Mouse (Mus musculus) stomach, postnatal 0 days (tissue): ENCODE results near the gene Nhlrc2. TPM values are rescaled to one million over a fixed set of nuclear protein-coding genes. Genes with fewer than 3 reads are reported as not detected.

ENCODE experiments used
- ATAC-seq: fragments of 200-750 bp; cut with Nextera tagmentation; 2 replicates; pipeline ENCODE4 v1.8.0; 2017; ENCODE audit not compliant: low FRiP score, low TSS enrichment
- DNase-seq: peaks from one replicate; pipeline ENCODE4 v3.0.0-alpha.2; 2016; ENCODE audit warnings: low spot score
- H3K27ac ChIP-seq: fragments of 300-500 bp; sonication (generic); replicated peaks from 2 replicates; pipeline ENCODE4 v1.5.1; 2014; ENCODE audit warnings: mild to moderate bottlenecking, control low read depth
- H3K27me3 ChIP-seq: fragments of 300-500 bp; sonication (generic); 2 replicates; pipeline ENCODE4 v1.6.1; 2014; ENCODE audit warnings: low read length; ENCODE audit not compliant: control insufficient read depth, insufficient read depth
- H3K36me3 ChIP-seq: fragments of 300-500 bp; sonication (generic); 2 replicates; pipeline ENCODE4 v1.6.1; 2014; ENCODE audit warnings: low read length, mixed read lengths; ENCODE audit not compliant: control insufficient read depth, insufficient read depth
- H3K4me1 ChIP-seq: fragments of 300-500 bp; sonication (generic); replicated peaks from 2 replicates; pipeline ENCODE4 v1.6.1; 2014; ENCODE audit warnings: antibody characterized with exemption; ENCODE audit not compliant: control insufficient read depth, insufficient read depth
- H3K4me2 ChIP-seq: fragments of 300-500 bp; sonication (generic); replicated peaks from 2 replicates; pipeline ENCODE4 v1.6.1; 2014; ENCODE audit warnings: low read depth, mild to moderate bottlenecking, control low read depth, moderate library complexity
- H3K4me3 ChIP-seq: fragments of 300-500 bp; sonication (generic); 2 replicates; pipeline ENCODE4 v1.5.1; 2014; ENCODE audit warnings: low read depth, low read length, control low read depth
- H3K9ac ChIP-seq: fragments of 300-500 bp; sonication (generic); 2 replicates; pipeline ENCODE4 v1.6.1; 2014; ENCODE audit warnings: mild to moderate bottlenecking, low read length, control low read depth, mixed read lengths
- H3K9me3 ChIP-seq: fragments of 300-500 bp; sonication (generic); 2 replicates; pipeline ENCODE4 v1.6.1; 2016; ENCODE audit warnings: low read length; ENCODE audit not compliant: control insufficient read depth
- CTCF ChIP-seq: IDR thresholded peaks from 2 replicates; pipeline ENCODE4 v1.5.1; 2016; ENCODE audit warnings: antibody characterized with exemption, low read depth, mild to moderate bottlenecking, moderate library complexity
- EP300 ChIP-seq: optimal IDR thresholded peaks from 2 replicates; pipeline ENCODE3; 2016; ENCODE audit warnings: antibody characterized with exemption
- WGBS: fragments of 180-500 bp; shearing (Covaris S2); extraction: QIAGEN DNeasy Blood & Tissue Kit; methylation state at CpG from one replicate; pipeline ENCODE4 v1.1.7; 2014; 5-methylcytosine and 5-hydroxymethylcytosine counted together
- polyA plus RNA-seq: library from polyadenylated mRNA; unstranded; fragments of >200 nt; fragmentation: Nextera tagmentation; extraction: Ambion mirVana; gene quantifications from 2 replicates; pipeline ENCODE4 v1.2.1, GENCODE M21; 2015

Gene Nhlrc2
- polyA plus RNA-seq, 1 experiment from 2014 or later = 8.2 TPM

GRCm38 (mm10) chr19:56571234-56571633, 23.2 kb downstream of the Nhlrc2 start:
- TF ChIP-seq CTCF = no peak
- ATAC-seq = no peak
- no peak overlapping the region for H3K4me2 ChIP-seq
- 68% methylated on average over 2 of the region's 2 CpGs for WGBS
- no peak overlapping the region for H3K4me3 ChIP-seq
- no peaks in the 10 kb centered on the region for H3K4me1 ChIP-seq
- no peak for DNase-seq
- no peak overlapping the region for H3K9ac ChIP-seq
- no peaks in the 10 kb centered on the region for H3K27me3 ChIP-seq
- no peak overlapping the region for H3K27ac ChIP-seq
- H3K36me3 ChIP-seq = 0 out of 2 replicates have a peak, but pooled peaks cover 4% of the 10 kb centered on the region
- no peaks in the 10 kb centered on the region for H3K9me3 ChIP-seq

- H3K9me3 ChIP-seq = no peaks in the 10 kb centered on the region
- H3K27me3 ChIP-seq = no peaks in the 10 kb centered on the region
- no peak overlapping the region for H3K4me2 ChIP-seq
- 81% methylated on average over 5 of the region's 5 CpGs for WGBS
- H3K9ac ChIP-seq = no peak overlapping the region
- no peak overlapping the region for H3K4me3 ChIP-seq
- 0 out of 2 replicates have a peak, but pooled peaks cover 4% of the 10 kb centered on the region for H3K36me3 ChIP-seq
- no peak for DNase-seq
- H3K4me1 ChIP-seq = no peaks in the 10 kb centered on the region
- TF ChIP-seq EP300 (no peak), CTCF (no peak)
- no peak overlapping the region for H3K27ac ChIP-seq
- no peak for ATAC-seq
Observed at GRCm38 (mm10) chr19:56571913-56572312, 23.9 kb downstream of the Nhlrc2 start.

GRCm38 (mm10) chr19:56573184-56573583, 25.1 kb downstream of the Nhlrc2 start:
- Histone ChIP-seq H3K4me3 (no peak overlapping the region), H3K27ac (no peak overlapping the region), H3K27me3 (no peaks in the 10 kb centered on the region), H3K4me2 (no peak overlapping the region), H3K9me3 (no peaks in the 10 kb centered on the region), H3K36me3 (peaks cover 7% of the 10 kb centered on the region; the same call in 1 of the 2 replicates), H3K9ac (no peak overlapping the region), H3K4me1 (no peaks in the 10 kb centered on the region)
- ATAC-seq = no peak
- WGBS = 94% methylated on average over 6 of the region's 6 CpGs
- TF ChIP-seq CTCF (no peak), EP300 (no peak)
- DNase-seq = no peak

GRCm38 (mm10) chr19:56577801-56578200, 29.7 kb downstream of the Nhlrc2 start:
- no peak for ATAC-seq
- Histone ChIP-seq H3K9me3 (no peaks in the 10 kb centered on the region), H3K27me3 (no peaks in the 10 kb centered on the region), H3K4me3 (no peak overlapping the region), H3K27ac (no peak overlapping the region), H3K4me1 (no peaks in the 10 kb centered on the region), H3K9ac (no peak overlapping the region), H3K36me3 (peaks cover 7% of the 10 kb centered on the region; the same call in 1 of the 2 replicates), H3K4me2 (no peak overlapping the region)
- no peak for TF ChIP-seq CTCF
- TF ChIP-seq EP300 = no peak
- no peak for DNase-seq
- 76% methylated on average over 1 of the region's 1 CpGs for WGBS

GRCm38 (mm10) chr19:56581981-56582380, 33.9 kb downstream of the Nhlrc2 start:
- Histone ChIP-seq H3K27ac (no peak overlapping the region), H3K36me3 (peaks cover 5% of the 10 kb centered on the region; the same call in 1 of the 2 replicates), H3K4me2 (no peak overlapping the region), H3K27me3 (no peaks in the 10 kb centered on the region), H3K9me3 (no peaks in the 10 kb centered on the region), H3K4me3 (no peak overlapping the region), H3K9ac (no peak overlapping the region), H3K4me1 (no peaks in the 10 kb centered on the region)
- TF ChIP-seq EP300 (no peak), CTCF (no peak)
- DNase-seq (no peak), ATAC-seq (no peak)
- WGBS = 87% methylated on average over 5 of the region's 5 CpGs

- Histone ChIP-seq H3K36me3 (0 out of 2 replicates have a peak, but pooled peaks cover 2% of the 10 kb centered on the region), H3K27me3 (no peaks in the 10 kb centered on the region), H3K27ac (peak overlapping the region; percentile 24; the same call in 1 of the 2 replicates), H3K4me1 (no peaks in the 10 kb centered on the region), H3K9me3 (no peaks in the 10 kb centered on the region), H3K4me3 (no peak overlapping the region), H3K9ac (no peak overlapping the region), H3K4me2 (no peak overlapping the region)
- no peak for TF ChIP-seq EP300
- no peak for TF ChIP-seq CTCF
- DNase-seq (no peak), ATAC-seq (no peak)
- WGBS = 29% methylated on average over 5 of the region's 5 CpGs
Observed at GRCm38 (mm10) chr19:56583785-56584184, 35.7 kb downstream of the Nhlrc2 start.
